Mouse (Mus musculus) C2C12 (cell line): Measurements from ENCODE around the gene 9330182L06Rik. TPM values are rescaled to one million over a fixed set of nuclear protein-coding genes. Genes with fewer than 3 reads are reported as not detected.

ENCODE experiments used
- H3K27me3 ChIP-seq: one replicate; pipeline ENCODE4 v1.6.1; 2011; ENCODE audit not compliant: control insufficient read depth, insufficient read depth, insufficient read length
- H3K36me3 ChIP-seq: one replicate; pipeline ENCODE4 v1.6.1; 2011; ENCODE audit not compliant: control insufficient read depth, insufficient read depth
- H3K4me3 ChIP-seq: one replicate; pipeline ENCODE4 v1.5.1; 2011; ENCODE audit warnings: mild to moderate bottlenecking, control low read depth; ENCODE audit not compliant: poor library complexity, insufficient read depth, severe bottlenecking
- H3K79me2 ChIP-seq: one replicate; pipeline ENCODE4 v1.6.1; 2011; ENCODE audit not compliant: control insufficient read depth, insufficient read depth
- H3K79me3 ChIP-seq: one replicate; pipeline ENCODE4 v1.6.1; 2011; ENCODE audit warnings: low read depth, control low read depth
- H3ac ChIP-seq: one replicate; pipeline ENCODE3; 2011; ENCODE audit warnings: low read depth; ENCODE audit not compliant: control insufficient read depth, insufficient read length
- CEBPB ChIP-seq: IDR thresholded peaks from one replicate; pipeline ENCODE4 v1.6.1; 2011; ENCODE audit warnings: low read depth, mild to moderate bottlenecking, control low read depth, moderate library complexity
- CTCF ChIP-seq: IDR thresholded peaks from one replicate; pipeline ENCODE4 v1.5.1; 2011; ENCODE audit not compliant: control insufficient read depth, insufficient read depth, insufficient read length
- FOSL1 ChIP-seq: IDR thresholded peaks from one replicate; pipeline ENCODE4 v1.8.0; 2011; ENCODE audit warnings: mild to moderate bottlenecking, low read length; ENCODE audit not compliant: poor library complexity, insufficient read depth, severe bottlenecking
- MAX ChIP-seq: IDR thresholded peaks from one replicate; pipeline ENCODE4 v1.6.1; 2011; ENCODE audit warnings: mild to moderate bottlenecking, control low read depth
- MYOD1 ChIP-seq: IDR thresholded peaks from one replicate; pipeline ENCODE4 v1.6.1; 2011; ENCODE audit warnings: low read depth; ENCODE audit not compliant: control insufficient read depth, insufficient read length
- MYOG ChIP-seq: IDR thresholded peaks from one replicate; pipeline ENCODE4 v1.6.1; 2011; ENCODE audit not compliant: control insufficient read depth, insufficient read length; ENCODE audit errors: extremely low read depth
- USF1 ChIP-seq: IDR thresholded peaks from one replicate; pipeline ENCODE4 v1.6.1; 2011; ENCODE audit warnings: low read depth, mild to moderate bottlenecking, control low read depth, moderate library complexity
- polyA plus RNA-seq: library from polyadenylated mRNA; unstranded; fragments of >200 nt; fragmentation: generic; extraction: Trizol; gene quantifications from one replicate; pipeline ENCODE4 v1.2.1, GENCODE M21; 2012; ENCODE audit warnings: missing spikeins

9330182L06Rik gene
- polyA plus RNA-seq, 1 experiment, result not detected

DNA sequence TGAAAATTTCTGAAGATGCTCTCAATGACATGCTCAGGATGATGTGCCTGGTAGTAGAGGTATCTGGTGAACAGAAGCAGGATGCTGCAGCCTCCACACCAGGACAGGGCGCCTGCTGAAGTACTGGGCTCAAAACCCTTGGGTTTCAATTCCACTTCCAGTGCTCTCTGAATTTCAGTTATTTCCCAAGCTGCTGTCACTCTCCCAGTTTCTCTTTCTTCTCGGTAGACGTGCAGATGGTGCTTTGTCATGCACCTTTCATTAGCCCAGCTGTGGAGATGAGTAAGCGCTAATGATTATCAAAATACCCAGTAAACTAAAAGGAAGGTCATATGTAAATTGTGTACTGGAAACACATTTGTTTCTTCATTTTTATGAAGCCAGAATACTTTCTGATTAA, 80.6 kb downstream of the 9330182L06Rik start:
- Histone ChIP-seq H3ac (no peak overlapping the region), H3K36me3 (no peaks in the 10 kb centered on the region), H3K79me3 (no peaks in the 10 kb centered on the region), H3K27me3 (no peaks in the 10 kb centered on the region), H3K4me3 (no peak overlapping the region), H3K79me2 (no peaks in the 10 kb centered on the region)
- no peak for TF ChIP-seq MYOD1
- TF ChIP-seq CEBPB, result no peak
- TF ChIP-seq CTCF, result no peak
- TF ChIP-seq USF1, result no peak
- TF ChIP-seq FOSL1, result no peak
- no peak for TF ChIP-seq MYOG
- no peak for TF ChIP-seq MAX

DNA sequence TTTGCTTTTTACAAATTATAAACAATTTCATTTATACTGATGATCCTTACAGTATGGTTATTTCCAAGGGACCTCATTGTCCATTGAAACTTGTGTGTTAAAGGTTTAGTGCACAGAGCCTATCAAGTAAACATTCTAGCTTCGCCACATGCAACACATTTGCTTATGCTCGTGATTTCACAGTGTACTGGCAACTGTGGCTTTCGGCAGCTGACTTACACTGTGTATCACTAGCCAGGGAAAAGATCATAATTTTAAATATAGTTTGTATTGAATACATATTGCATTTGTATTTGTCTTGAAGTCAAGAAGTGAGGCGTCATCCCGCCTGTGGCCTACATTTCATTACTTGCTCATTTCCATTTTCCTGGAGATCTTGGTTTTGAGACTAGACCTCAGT, 86.2 kb downstream of the 9330182L06Rik start:
- TF ChIP-seq CTCF (no peak), MYOG (no peak), FOSL1 (no peak), USF1 (no peak), MYOD1 (no peak), CEBPB (no peak), MAX (no peak)
- H3K27me3 ChIP-seq, result no peaks in the 10 kb centered on the region
- no peaks in the 10 kb centered on the region for H3K79me2 ChIP-seq
- no peak overlapping the region for H3K4me3 ChIP-seq
- H3K36me3 ChIP-seq, result no peaks in the 10 kb centered on the region
- H3ac ChIP-seq, result no peak overlapping the region
- no peaks in the 10 kb centered on the region for H3K79me3 ChIP-seq

DNA sequence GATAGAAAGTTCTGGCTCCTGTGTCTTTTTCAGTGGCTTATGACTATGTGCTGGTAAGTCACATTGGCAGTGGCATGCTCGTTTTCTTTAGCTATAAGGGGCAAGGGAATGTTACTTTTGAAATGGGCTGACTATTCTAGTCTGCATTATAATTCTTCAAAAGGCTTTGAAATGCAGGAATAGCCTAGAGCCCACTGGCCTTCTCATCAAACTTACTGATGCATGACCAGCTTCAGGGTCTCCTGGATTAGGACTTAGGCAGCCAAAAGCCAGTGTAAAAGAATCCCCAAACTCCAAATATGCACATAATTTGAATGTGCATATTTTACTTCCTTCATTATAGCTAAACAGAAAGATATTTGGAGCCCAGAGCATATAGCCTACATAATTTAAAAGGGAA, 86.7 kb downstream of the 9330182L06Rik start:
- Histone ChIP-seq H3K79me2 (no peaks in the 10 kb centered on the region), H3K36me3 (no peaks in the 10 kb centered on the region), H3ac (no peak overlapping the region), H3K4me3 (no peak overlapping the region), H3K79me3 (no peaks in the 10 kb centered on the region), H3K27me3 (no peaks in the 10 kb centered on the region)
- no peak for TF ChIP-seq CTCF
- TF ChIP-seq CEBPB, result no peak
- TF ChIP-seq MYOG, result no peak
- no peak for TF ChIP-seq MYOD1

DNA sequence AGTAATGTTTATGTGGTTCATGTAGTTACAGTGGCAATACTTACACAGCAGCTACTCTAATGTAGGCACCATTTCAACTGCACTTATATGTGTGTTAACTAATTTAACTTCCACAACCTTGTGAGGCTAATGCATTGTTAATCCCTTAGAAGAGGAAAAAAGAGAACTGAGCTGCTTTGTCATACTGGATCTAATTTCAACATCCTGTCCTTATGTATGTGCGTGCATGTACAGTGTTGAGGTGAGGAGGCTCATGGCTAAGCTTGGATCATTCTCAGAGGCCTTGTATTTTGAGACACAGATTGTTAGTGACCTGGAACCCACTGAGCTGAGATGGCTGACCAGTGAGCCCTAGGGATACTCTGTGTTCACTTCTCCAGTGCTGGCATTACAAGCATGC, 88.3 kb downstream of the 9330182L06Rik start:
- Histone ChIP-seq H3K27me3 (no peaks in the 10 kb centered on the region), H3K79me2 (no peaks in the 10 kb centered on the region), H3K79me3 (no peaks in the 10 kb centered on the region), H3ac (no peak overlapping the region), H3K4me3 (no peak overlapping the region), H3K36me3 (no peaks in the 10 kb centered on the region)
- TF ChIP-seq USF1 (no peak), MYOD1 (no peak), CTCF (no peak), MYOG (no peak)

DNA sequence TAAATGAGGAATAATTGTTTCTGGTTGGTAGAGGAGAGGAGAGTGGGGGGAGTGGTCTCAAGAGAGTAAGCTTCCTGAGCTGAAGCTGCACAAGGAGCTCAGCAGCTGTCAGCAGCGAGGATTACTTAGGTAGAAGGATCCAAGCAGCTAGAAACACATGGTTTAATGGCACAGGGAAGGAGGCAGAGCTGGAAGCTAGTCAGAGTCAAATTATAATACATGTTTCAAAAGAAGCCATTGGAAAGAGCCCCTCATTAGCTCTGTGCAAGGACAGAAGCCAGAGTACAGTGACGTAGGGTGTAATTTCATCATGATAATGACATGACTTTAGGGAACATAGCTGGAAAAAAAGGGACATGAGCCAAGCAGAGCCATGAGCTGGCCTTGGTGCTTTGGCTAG, 92.2 kb downstream of the 9330182L06Rik start:
- no peak overlapping the region for H3K4me3 ChIP-seq
- no peaks in the 10 kb centered on the region for H3K36me3 ChIP-seq
- TF ChIP-seq USF1 (no peak), CTCF (no peak), CEBPB (no peak), MAX (no peak), MYOG (no peak), MYOD1 (no peak), FOSL1 (no peak)
- H3K79me2 ChIP-seq, result no peaks in the 10 kb centered on the region
- H3K79me3 ChIP-seq, result no peaks in the 10 kb centered on the region
- H3ac ChIP-seq, result no peak overlapping the region
- H3K27me3 ChIP-seq, result no peaks in the 10 kb centered on the region

DNA sequence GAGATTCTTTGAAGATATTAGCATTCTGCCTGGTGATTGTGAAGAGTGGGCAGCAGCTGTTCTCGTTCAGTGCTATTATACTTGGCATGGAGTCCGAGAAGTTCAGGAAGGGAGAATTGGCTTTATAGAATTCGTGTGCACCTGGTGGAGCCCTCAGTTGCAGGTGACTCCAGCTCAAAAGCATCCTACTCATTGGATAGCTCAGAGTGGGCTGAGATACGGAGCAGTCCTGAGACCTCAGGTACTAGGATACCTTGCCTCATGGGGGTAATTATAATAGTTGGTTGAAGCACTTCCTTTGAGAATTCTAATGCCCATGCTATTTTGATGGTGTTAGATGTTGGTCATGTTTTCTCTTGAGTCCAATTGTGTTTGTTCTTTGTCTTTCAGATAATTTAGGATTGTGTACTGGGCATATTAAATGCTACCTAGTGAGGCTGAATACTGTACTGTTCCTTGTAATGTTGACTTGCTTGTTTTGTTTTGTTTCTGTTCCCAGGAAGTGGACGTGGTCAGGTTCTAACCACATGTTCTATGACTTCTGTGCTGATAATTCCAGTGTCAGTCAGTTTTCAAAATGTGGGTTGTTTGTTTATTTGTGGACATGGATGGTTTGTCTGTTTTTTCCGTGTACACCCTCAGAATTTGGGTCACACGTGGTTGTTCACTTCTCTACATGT, 96.2 kb downstream of the 9330182L06Rik start:
- TF ChIP-seq CTCF (no peak), CEBPB (no peak), MYOD1 (no peak), FOSL1 (no peak), MYOG (no peak), USF1 (no peak), MAX (no peak)
- Histone ChIP-seq H3K79me2 (no peaks in the 10 kb centered on the region), H3K27me3 (no peaks in the 10 kb centered on the region)

More for the DNA sequence above, 96.2 kb downstream of the 9330182L06Rik start:
- H3K36me3 ChIP-seq, result no peaks in the 10 kb centered on the region
- H3K79me3 ChIP-seq, result no peaks in the 10 kb centered on the region
- no peak overlapping the region for H3ac ChIP-seq
- H3K4me3 ChIP-seq, result no peak overlapping the region
